Mouse (Mus musculus) thymus, adult 18-20 months (tissue): ENCODE data around the gene Dhrs1.

Source experiments
- DNase-seq, 2 experiments: peaks; one replicate each; pipeline ENCODE4 v3.0.0; 2022; ENCODE audit warnings: mixed read lengths in 2 of 2

The Dhrs1 gene

GRCm38 (mm10) chr14:55721076-55721475, 24.4 kb downstream of the Dhrs1 start:
- DNase-seq = no peak

GRCm38 (mm10) chr14:55720666-55721065, 24.8 kb downstream of the Dhrs1 start:
- no peak for DNase-seq

- no peak for DNase-seq
These were observed 25.8 kb downstream of the Dhrs1 start for GRCm38 (mm10) chr14:55719737-55720136.

GRCm38 (mm10) chr14:55716884-55717283, 28.6 kb downstream of the Dhrs1 start:
- DNase-seq = no peak

GRCm38 (mm10) chr14:55716271-55716670, 29.2 kb downstream of the Dhrs1 start:
- no peak for DNase-seq

- DNase-seq = no peak
These were observed 30.6 kb downstream of the Dhrs1 start for GRCm38 (mm10) chr14:55714893-55715292.

GRCm38 (mm10) chr14:55713729-55714122, 31.8 kb downstream of the Dhrs1 start, which contains the start of gene Tgm1:
Gene Tgm1, minus strand, starts transcription at chr14:55713926.
- no peak for DNase-seq

GRCm38 (mm10) chr14:55713007-55713728, 32.3 kb downstream of the Dhrs1 start:
- no peak for DNase-seq

GRCm38 (mm10) chr14:55711786-55712185, 33.7 kb downstream of the Dhrs1 start:
- DNase-seq = no peak

- DNase-seq = no peak
These were observed 36.0 kb downstream of the Dhrs1 start for GRCm38 (mm10) chr14:55709509-55709908.

GRCm38 (mm10) chr14:55707397-55707796, 38.1 kb downstream of the Dhrs1 start:
- no peak for DNase-seq

- no peak for DNase-seq
These were observed 39.4 kb downstream of the Dhrs1 start for GRCm38 (mm10) chr14:55706051-55706600.

- no peak for DNase-seq
These were observed 42.7 kb downstream of the Dhrs1 start for GRCm38 (mm10) chr14:55702761-55703160.

- DNase-seq = no peak
These were observed 44.4 kb downstream of the Dhrs1 start for GRCm38 (mm10) chr14:55701131-55701530.

- DNase-seq = no peak
These were observed 48.3 kb downstream of the Dhrs1 start for GRCm38 (mm10) chr14:55697226-55697625.

- DNase-seq = no peak
These were observed 56.1 kb downstream of the Dhrs1 start for GRCm38 (mm10) chr14:55689433-55689832.
